Mouse (Mus musculus) macrophage (primary cell): ENCODE results near the gene Clcn2. TPM values are rescaled to one million over a fixed set of nuclear protein-coding genes. Genes with fewer than 3 reads are reported as not detected.

Experiments used
- H3K27ac ChIP-seq: fragments of 350-480 bp; formaldehyde crosslinking; 2 replicates; pipeline ENCODE4 v1.9.0; 2021
- H3K36me3 ChIP-seq: fragments of 350-480 bp; formaldehyde crosslinking; 2 replicates; pipeline ENCODE4 v1.9.0; 2021; ENCODE audit errors: inconsistent target
- H3K4me3 ChIP-seq: fragments of 350-480 bp; formaldehyde crosslinking; 2 replicates; pipeline ENCODE4 v1.9.0; 2021; ENCODE audit errors: inconsistent target
- H3K79me2 ChIP-seq: fragments of 350-480 bp; formaldehyde crosslinking; 2 replicates; pipeline ENCODE4 v1.9.0; 2021; ENCODE audit errors: inconsistent target
- WGBS: methylation state at CpG from one replicate; pipeline ENCODE4 v1.1.7; 2026; ENCODE audit warnings: inconsistent platforms; ENCODE audit not compliant: missing documents; 5-methylcytosine and 5-hydroxymethylcytosine counted together
- polyA plus RNA-seq: library from polyadenylated mRNA; stranded (reverse); fragments of 250-400 nt; gene quantifications from 3 replicates; pipeline ENCODE4 v1.2.4, GENCODE M21; 2018; ENCODE audit warnings: inconsistent platforms

Gene Clcn2
- polyA plus RNA-seq, 1 experiment from 2014 or later, result 0.11 TPM

DNA sequence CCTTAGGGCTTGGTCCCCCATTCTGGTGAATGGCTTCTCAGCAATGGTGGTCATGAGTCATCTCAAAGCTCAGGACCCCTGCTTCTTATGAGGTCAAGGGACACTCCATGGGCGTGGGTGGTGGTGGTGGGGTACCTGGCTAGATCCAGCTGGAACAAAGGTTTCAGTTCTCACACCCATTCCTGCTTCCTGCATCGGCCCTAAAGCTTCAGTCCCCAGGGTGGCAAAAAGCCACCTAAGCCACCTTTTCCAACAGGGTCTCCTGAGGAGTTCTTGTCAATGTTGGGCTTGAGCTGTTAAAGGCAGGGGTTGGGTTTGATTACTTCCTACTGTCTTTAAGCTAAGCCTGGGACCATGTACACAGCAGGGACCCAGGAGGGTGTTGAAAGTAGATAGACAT lies 2.4 kb downstream of the Clcn2 start:
- Histone ChIP-seq H3K27ac (no peak overlapping the region), H3K79me2 (no peaks in the 10 kb centered on the region), H3K36me3 (no peaks in the 10 kb centered on the region; the same call in 1 of the 2 replicates), H3K4me3 (no peak overlapping the region)
- 88% methylated on average over 2 of the region's 2 CpGs for WGBS

DNA sequence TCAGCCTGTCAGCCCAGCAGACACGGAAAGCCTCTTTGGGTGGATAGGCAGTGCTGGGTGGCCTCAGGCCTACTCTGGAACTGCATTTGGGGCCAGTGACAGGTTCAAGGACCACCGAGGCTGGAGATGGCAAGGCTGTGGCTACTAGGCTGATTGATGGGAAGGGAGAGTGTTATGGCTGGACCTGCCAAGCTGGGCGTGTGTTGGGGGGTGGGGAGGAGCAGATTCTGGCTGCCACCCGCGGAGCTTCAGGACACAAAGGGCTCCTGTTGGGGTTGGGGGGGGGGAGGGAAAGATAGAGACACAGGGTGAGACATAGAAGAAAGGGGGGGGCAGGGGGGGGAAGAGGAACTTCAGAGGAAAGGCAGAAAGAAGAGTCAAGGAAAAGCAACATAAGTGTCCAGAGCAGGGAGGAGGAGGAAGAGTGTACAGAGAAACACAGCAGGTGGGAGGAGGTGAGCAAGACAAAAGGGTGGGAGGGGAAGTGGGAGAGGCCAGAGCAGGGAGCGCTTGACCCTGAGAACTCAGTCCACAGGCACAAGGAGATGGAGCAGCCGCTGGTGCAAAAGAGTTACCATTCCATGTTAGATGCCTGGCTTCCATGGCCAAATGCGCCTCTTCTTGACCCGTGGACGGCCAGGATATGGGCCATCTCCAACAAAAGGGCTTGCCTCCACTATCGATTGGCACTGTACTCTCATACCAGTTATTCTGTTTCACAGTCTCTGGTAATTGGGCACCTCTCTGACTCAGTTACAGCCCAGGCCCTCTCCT lies 3.1 kb downstream of the Clcn2 start:
- no peaks in the 10 kb centered on the region for H3K36me3 ChIP-seq
- H3K79me2 ChIP-seq, result no peaks in the 10 kb centered on the region
- 86% methylated on average over 10 of the region's 11 CpGs for WGBS
- H3K27ac ChIP-seq, result no peak overlapping the region
- H3K4me3 ChIP-seq, result no peak overlapping the region

DNA sequence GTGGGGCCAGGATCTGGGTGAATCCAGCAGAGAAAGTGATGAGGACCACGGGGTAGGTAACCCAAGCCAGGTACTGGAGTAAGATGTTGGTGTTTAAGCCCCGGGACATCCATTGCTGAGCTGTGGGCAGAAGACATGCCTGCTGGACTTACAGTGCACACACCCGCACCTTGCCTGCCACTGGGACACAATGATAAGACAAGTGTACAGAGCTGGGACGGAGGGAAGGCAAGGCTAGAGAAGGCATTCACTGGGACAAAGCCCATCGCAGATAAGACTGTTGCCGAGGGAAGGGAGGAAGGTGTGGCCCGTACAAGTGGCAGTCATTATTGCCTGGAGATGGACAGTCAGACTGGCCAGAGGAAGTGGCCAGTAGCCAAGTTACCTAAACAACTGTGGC lies 4.7 kb downstream of the Clcn2 start:
- 95% methylated on average over 7 of the region's 7 CpGs for WGBS
- Histone ChIP-seq H3K27ac (no peak overlapping the region), H3K4me3 (no peak overlapping the region)

DNA sequence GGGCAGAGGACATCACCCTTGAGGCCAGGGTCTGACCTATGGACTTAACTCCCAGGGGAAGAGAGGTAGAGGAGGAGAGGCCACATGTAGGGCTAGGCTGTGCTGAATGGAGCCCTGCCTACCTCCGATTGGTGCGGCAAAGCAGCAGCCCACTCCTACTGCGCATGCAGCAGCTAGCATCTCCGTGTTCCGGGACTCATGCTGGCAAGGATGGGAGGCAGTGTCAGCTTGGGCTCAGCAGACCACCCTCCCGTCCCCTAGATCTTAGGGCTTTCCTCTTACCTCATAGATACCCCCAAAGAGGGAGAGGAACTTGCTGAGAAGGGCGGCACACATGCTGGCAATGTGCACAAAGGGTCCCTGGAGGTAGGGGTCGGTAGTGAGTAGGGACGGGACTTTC lies 5.4 kb downstream of the Clcn2 start:
- Histone ChIP-seq H3K27ac (no peak overlapping the region), H3K79me2 (no peaks in the 10 kb centered on the region), H3K36me3 (no peaks in the 10 kb centered on the region), H3K4me3 (no peak overlapping the region)
- WGBS, result 86% methylated on average over 9 of the region's 9 CpGs

More for the DNA sequence above, 4.7 kb downstream of the Clcn2 start:
- Histone ChIP-seq H3K36me3 (no peaks in the 10 kb centered on the region), H3K79me2 (no peaks in the 10 kb centered on the region)

DNA sequence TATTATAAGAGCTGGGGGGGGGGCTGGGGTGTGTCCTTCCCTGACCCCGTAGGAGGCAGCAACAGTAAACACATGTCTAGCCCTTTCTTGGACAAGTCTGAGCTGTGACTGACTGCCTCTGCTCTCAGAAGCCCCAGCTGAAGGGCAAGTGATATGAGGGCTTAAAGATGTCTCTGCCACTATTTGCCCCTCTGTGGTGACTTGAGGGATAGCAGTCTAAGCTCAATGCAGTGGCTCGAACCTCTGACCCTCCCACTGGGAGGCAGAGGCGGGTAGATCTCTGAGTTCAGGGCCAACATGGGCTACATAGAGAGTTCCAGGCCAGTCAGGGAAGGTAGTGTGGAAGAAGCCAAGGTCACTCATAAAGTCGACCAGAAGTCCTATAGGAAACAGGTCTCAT lies 6.7 kb downstream of the Clcn2 start:
- Histone ChIP-seq H3K27ac (no peak overlapping the region), H3K36me3 (no peaks in the 10 kb centered on the region), H3K79me2 (no peaks in the 10 kb centered on the region), H3K4me3 (no peak overlapping the region)
- WGBS, result 78% methylated on average over 4 of the region's 4 CpGs

DNA sequence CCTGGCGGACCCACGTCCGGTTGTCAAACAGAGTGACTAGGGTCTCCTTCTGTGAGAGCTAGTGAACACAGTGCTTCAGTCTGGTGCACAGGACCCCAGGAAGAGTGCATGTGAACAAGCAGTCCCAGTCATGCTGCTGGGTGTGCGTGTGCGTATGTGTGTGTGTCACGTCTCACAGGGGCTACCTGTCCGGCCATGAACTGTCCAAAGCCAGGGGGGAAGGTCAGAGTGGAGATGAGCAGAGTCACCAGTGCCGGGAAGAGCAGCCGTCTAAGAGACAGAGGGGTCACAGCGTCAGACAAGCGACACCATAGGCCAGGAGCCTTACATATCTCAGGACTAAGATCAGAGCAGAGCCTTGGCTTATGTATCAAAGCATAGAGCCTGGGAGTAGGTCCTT lies 7.2 kb downstream of the Clcn2 start:
- 95% methylated on average over 11 of the region's 11 CpGs for WGBS
- Histone ChIP-seq H3K36me3 (no peaks in the 10 kb centered on the region), H3K27ac (no peak overlapping the region), H3K79me2 (no peaks in the 10 kb centered on the region), H3K4me3 (no peak overlapping the region)

DNA sequence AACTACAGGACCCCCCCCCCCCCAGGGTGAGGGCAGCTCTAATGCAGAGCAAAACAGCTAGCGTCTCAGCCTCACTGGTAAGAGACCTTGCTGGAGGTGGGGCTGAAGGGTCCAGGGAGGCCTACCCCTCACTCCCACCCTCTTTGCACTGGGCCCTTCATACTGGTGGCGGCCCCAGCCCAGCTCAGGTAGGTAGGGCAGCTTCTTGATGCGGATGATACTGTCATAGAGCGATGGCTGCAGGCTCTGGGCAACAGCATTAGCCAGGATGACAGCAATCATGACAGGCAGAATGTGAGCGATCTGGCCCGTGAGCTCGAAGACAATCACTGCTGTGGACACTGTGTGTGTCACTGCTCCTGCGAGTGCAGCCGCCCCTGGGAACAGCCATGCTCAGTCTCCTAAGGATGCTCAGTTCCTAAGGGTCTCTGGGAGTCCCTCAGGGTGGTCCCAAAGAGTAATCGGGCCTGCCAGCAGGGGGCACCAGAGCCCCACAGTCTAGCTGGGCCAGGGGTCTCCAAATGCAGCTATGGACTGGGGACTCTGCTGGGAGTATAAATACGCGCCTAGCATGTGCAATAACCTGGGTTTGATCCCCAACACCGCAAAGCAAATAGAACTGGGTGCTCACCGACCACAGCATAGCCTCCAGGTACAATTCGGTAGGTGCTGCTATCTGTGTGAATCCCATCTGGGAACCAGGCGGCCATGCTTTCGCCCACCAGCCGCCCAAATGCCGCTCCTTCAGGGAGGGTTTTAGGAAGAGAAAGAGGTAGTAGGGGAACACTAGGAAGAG lies 8.4 kb downstream of the Clcn2 start:
- WGBS, result 83% methylated on average over 19 of the region's 19 CpGs
- Histone ChIP-seq H3K36me3 (no peaks in the 10 kb centered on the region), H3K27ac (no peak overlapping the region), H3K79me2 (no peaks in the 10 kb centered on the region), H3K4me3 (no peak overlapping the region)

DNA sequence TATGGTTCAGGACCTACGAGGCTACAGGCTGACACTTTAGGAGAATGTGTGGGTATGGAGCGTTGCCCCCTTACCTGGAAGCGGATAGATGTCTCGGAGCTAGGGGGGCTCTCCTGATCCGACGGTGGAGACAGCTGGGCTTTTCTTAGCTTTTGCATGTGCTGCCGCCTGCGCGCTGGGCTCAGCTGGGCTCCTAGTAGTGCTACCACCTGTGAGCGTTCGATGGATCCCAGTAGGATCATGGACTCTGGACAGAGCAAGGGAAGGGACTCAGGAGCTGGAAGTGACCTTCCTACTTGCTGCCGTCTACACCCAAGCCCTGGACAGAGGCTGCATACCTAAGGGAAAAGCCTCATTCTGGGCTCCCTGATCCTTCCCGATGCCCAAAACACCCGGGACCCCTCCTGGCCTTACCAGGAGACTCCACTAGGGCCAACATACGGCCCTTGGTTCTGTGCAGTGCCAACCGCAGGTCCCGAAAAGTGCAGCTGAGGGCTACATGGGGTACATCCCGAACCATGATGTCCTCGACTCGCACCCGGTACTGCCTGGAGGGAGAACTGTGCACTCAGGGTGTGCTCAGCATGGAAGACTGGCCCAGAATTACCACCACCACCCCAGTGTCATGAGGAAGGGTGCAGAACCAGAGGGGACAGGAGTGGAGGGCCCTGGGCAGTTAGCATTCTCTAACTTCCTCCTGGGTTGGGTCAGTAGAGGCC lies 9.2 kb downstream of the Clcn2 start:
- no peak overlapping the region for H3K4me3 ChIP-seq
- H3K36me3 ChIP-seq, result no peaks in the 10 kb centered on the region
- WGBS, result 92% methylated on average over 21 of the region's 21 CpGs
- H3K79me2 ChIP-seq, result no peaks in the 10 kb centered on the region
- no peak overlapping the region for H3K27ac ChIP-seq

DNA sequence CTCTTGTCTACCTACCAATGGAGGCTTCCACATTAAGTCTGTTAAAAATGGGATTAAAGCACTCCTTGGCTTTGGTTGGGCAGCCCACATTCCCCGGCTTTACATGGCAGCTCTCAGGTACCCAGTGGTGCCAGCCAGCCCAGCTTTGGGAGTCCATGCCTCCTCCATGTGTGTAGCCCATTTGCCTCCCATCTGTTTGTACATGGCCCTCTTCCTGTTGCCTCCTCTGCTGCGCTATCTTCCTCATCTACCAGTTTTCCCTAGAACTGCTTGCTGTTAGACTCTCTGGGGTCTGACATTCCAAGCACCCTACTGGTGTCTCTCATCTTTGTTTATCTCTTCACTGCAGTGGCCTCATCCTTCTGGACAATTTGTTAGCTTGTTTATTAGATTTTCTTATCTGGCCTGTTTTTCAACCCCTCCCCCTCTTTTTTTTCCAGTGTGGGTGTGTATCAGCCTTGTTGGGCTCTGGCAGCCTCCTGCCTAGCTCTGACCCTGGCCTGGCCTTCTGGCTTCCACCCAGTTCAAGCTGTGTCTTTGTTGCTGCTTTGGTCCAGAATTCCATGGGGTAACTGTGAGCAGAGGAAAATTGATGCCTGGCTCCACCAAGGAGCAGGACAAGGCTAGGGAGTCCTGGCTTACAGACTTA lies 11.0 kb downstream of the Clcn2 start:
- no peaks in the 10 kb centered on the region for H3K79me2 ChIP-seq
- no peak overlapping the region for H3K27ac ChIP-seq
- H3K4me3 ChIP-seq, result no peak overlapping the region
- no peaks in the 10 kb centered on the region for H3K36me3 ChIP-seq
- 100% methylated on average over 2 of the region's 2 CpGs for WGBS

DNA sequence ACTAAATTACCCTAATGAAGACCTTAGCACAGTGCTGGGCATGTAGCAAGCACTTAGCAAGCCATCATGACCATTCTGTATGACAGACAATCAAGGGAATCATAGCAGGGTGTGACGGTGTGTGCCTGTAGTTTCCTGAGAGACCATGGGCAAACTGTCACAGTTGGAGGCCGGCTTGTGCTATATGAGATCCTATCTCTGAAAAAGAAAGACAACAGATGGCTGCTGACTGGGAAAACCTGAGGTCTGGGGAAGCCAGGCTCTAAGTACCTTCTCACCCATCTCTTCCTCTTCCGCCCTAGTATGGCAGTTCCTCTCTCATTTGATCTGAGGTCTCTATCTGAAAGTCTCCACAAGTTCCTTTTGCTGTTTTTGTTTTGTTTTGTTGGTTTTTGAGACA lies 11.8 kb downstream of the Clcn2 start:
- Histone ChIP-seq H3K79me2 (no peaks in the 10 kb centered on the region), H3K4me3 (no peak overlapping the region), H3K36me3 (no peaks in the 10 kb centered on the region), H3K27ac (no peak overlapping the region)
- WGBS, result 44% methylated on average over 3 of the region's 3 CpGs

DNA sequence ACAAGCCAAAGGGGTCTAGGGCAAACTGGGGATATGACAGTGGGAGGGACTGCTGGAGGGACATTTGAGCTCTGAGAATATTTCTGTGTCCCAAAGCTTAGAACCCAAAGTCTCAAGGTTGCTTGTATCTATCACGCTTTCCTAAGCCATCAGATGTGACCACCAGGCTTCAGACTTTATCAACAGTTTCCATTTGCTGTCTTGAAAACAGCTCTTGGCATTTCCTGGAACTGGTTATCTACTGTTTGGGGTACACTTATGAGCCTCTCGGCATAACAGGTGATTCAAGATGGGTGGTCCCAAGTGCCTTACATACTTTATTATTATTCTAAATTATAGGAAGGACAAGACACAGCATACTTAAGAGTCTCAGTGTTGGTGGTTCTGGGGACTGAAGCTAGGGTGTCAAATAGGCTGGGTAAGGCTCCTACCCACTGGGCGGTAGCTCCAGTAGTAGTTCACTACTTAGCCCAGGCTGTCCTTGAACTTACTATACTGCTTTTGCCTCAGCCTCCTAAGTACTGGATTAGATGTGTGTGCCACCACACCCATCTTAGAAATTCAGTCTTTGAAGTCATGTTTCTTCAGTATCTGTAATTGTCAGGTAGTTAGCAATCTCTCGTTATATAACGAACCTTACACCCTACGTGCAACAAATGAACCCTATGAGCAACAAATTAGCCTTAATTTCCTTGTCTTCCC lies 13.7 kb downstream of the Clcn2 start:
- no peaks in the 10 kb centered on the region for H3K79me2 ChIP-seq
- WGBS, result 81% methylated on average over 6 of the region's 6 CpGs
- H3K4me3 ChIP-seq, result no peak overlapping the region
- no peaks in the 10 kb centered on the region for H3K36me3 ChIP-seq
- no peak overlapping the region for H3K27ac ChIP-seq

DNA sequence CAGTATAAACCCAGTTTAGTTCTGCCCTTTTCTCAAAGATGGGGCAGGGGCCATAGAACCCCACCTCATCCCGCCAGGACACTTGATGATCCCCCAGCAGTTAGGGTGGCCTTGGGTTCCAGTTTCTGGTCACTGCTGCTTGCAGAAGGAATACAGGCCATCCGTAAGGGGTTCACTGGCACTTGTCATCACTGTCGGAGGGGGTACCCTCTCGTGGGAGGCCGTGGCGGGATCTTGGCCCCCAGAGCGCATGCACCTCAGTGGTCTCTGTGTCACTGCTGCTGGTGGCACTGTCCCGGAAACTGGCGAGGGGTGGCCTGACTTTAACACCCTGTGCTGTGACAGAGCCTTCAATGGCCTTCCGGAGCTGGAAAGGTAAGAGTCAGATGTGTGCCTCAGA lies 14.5 kb downstream of the Clcn2 start:
- no peak overlapping the region for H3K27ac ChIP-seq

DNA sequence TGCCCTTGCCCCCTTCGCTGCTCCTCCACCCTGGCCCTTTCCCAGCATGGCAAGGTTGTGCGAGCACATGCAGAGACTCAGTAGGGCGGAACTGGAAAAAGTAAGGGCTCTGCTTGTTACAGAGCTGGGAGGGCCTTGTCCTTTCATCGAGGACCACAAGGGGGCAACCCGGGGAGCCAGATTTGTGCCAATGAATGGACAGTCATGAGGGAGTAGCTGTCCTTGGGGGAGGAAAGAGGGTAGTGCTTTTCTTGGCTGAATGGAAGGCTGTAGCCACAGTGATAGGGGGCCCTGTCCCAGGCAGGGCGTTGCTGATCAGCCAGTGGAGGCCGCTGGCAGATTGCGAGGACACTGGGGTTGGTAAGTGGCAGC lies 15.0 kb downstream of the Clcn2 start:
- H3K36me3 ChIP-seq, result no peaks in the 10 kb centered on the region
- no peak overlapping the region for H3K4me3 ChIP-seq
- no peak overlapping the region for H3K27ac ChIP-seq
- whole genome bisulfite sequencing, result 42% methylated on average over 8 of the region's 8 CpGs
- H3K79me2 ChIP-seq, result no peaks in the 10 kb centered on the region

More for the DNA sequence above, 14.5 kb downstream of the Clcn2 start:
- no peaks in the 10 kb centered on the region for H3K79me2 ChIP-seq
- 94% methylated on average over 10 of the region's 10 CpGs for WGBS
- H3K4me3 ChIP-seq, result no peak overlapping the region
- no peaks in the 10 kb centered on the region for H3K36me3 ChIP-seq
